Mouse (Mus musculus) layer of hippocampus, adult 6 months (tissue): ENCODE results near the gene Gm11037. TPM values are rescaled to one million over a fixed set of nuclear protein-coding genes. Genes with fewer than 3 reads are reported as not detected.

ENCODE experiments used
- long read RNA-seq, 2 experiments: library from polyadenylated mRNA; unstranded; transcript quantifications; one replicate each; pipeline ENCODE4 v2.0.0; 2019 to 2020
- polyA plus RNA-seq: library from polyadenylated mRNA; unstranded; fragments of <200 nt; fragmentation: Nextera tagmentation; gene quantifications from 2 replicates; pipeline ENCODE4 v1.2.3, GENCODE M21; 2021

Gene Gm11037
- polyA plus RNA-seq: not detected in 2 replicates
- long read RNA-seq, experiment 1: 0 reads
- long read RNA-seq, experiment 2: 0 reads

DNA sequence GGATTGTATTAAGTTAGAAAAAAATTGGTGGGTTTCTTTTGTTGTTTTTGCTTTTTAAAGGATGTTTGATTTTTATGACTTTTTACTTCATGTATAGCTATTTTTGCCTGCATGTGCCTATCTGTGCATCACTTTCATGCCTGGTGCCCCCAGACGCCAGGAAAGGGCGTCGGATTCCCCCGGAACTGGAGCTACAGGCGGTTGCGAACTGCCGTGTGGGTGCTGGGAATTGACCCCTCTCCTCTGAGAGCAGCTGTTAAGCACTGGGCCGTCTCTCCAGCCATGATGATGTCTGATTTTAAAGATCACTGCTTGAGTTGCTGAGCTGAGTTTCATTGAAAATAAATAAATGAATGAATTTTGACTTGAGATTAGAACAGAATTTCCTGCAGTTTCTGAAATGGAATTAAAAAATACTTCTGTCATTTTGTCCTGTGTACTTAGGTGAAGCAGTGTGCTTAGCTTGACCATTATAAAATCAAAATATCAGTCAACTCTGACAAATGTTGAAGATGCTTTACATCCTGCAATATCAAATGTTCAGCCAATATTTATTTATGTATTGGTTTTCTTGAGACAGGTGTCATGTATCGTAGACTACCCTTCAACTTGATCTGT is at the start of gene Gm11037:
Gene Gm11037, plus strand, starts transcription at position 568 of the 618 bp plus-strand sequence.

DNA sequence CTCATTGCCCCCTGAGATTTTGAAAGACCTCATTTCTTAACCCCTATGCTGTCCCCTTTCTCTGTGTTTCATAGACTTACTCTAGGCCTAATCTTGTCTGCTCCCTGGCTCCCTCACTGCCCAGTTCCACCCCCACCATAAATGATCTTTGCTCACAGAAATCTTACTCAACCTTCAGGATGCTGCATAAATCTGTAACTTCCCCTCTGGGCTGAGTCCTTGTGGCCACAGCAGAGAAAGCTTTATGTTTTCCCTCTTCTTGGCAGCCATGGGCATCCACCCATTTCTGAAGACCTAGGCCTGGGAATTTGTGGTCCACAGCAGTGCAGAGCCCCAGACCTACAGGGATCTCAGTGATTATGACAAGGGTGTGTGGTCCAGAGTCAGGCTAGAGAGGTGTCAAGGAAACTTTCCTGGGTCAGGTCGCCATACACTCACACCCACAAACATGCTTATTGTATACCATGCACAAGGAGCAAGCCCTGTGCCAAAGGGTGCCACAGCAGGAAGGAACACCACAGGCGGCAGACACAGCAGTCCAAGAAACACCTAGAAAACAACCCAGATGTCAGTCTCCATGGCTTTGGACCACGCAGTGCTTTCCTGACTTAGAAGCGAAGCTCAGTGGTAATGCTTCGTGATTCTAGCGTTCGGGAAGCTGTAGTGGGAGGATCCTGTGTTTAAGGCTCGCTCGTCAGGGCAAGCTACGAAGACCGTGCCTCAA is 46.5 kb upstream of the Gm11037 start, which contains the start of gene Siglec1:
Gene Siglec1, minus strand, starts transcription at position 99 of the 724 bp plus-strand sequence.

DNA sequence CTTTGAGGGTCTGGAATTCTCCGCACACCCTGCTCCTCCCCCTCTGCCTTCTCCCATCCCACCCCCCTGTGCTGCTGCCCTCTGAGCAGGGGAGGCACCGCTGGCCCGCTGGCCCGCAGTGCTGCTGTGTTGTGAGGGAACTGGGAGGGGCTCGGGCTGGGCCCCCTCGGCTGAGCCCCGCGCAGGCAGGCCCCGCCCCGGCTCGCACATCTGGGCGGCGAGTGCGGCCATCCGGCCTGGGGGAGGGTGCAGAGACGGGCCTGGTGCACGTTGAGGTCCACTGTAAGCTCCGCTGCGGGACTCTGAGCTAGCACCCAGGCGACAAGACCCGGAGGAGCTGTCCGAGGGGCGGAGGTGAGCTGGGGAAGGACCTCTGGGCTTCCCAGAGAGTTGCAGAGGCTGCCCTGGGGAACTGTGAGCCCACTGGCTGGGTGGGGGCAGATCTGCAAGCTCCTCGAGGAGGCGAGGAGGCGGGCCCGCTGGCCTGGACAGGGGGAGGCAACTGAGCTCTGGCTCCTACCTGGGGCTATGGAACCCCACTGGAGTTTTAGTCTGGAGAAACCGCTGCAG is 6.1 kb upstream of the Gm11037 start, which contains the start of gene Hspa12b:
Gene Hspa12b, plus strand, starts transcription at position 120 of the 570 bp plus-strand sequence.

DNA sequence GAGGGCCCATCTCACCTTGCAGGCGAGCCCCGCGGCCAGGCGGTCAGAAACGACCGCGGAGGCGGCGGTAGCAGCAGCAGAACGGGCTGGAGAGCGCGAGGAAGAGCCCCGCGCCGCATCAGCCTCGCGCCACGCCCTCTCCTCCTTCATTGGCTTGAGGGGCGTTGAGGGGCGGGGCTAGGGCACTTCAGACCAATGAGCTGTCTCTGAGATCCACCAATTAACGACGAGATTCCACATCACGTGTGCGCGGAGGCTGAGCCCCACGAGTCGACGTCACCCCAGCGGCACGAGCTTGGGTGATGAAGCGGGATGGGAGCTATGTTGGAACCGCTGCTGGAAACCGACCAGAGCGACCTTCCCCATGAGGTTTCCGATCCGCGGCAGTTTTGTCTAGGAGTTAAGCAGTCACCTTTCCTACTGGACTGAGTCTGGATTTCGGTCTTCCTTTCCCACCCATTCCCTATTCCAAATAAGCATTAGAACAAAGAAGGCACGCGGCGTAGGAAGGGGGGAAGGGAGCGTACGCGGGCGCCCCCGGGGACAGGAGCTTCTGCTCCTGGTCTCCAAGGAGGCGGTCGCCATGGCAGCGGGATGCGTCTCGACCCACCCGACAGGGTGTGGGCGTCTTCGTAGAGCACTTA is 26.8 kb downstream of the Gm11037 start, which contains the start of gene 1700037H04Rik:
Gene 1700037H04Rik, minus strand, starts transcription at position 144 of the 644 bp plus-strand sequence.

DNA sequence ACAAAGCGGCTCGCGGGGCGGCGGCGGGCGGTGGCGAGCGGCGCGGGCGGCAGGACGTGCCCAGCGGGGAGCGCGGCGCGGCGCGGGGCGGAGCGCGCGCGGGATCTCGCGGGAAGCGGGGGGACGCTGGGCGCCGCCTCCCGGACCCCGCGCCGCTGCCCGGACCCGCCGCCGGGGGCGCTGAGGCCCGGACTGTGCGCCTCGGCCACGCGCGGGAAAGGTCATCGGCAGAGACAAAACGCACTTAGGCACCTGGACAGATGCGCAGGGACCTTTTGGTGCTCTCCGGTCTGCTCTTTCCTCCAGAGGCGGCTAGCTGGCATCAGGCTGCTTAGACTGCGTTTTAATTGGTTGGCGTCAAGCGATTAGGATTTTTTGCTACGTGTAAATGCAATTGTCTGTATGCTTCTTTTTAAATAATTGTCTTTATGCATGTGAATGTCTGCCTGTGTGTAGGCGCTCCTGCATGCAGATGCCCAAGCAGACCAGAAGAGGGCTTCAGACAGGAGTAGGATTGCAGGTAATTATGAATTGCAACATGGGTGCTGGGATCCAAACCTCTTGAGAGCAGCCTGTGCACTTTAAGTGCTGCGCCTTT is 46.8 kb downstream of the Gm11037 start, which contains the start of gene Cenpb:
Gene Cenpb, minus strand, starts transcription at position 78 of the 598 bp plus-strand sequence.

Other genes with a start within 250 kb of the Gm11037 start
- 17.6 and 21.2 TPM in 2 replicates for gene 4930402H24Rik, start 227.1 kb upstream of the Gm11037 start, polyA plus RNA-seq
- 13.7 and 14.5 TPM in 2 replicates for gene Atrn, start 227.0 kb upstream of the Gm11037 start, polyA plus RNA-seq
- 139 and 167 TPM in 2 replicates for gene Gfra4, start 90.4 kb upstream of the Gm11037 start, polyA plus RNA-seq
- 0.24 and 0.29 TPM in 2 replicates for gene Adam33, start 69.7 kb upstream of the Gm11037 start, polyA plus RNA-seq
- 0.06 and 0.14 TPM in 2 replicates for gene Siglec1, start 46.7 kb upstream of the Gm11037 start, polyA plus RNA-seq
- gene Hspa12b, start 6.2 kb upstream of the Gm11037 start, polyA plus RNA-seq: 1.4 and 1.6 TPM in 2 replicates
- gene 1700037H04Rik, start 26.6 kb downstream of the Gm11037 start, polyA plus RNA-seq: 67.4 and 80.6 TPM in 2 replicates
- 3.7 and 4.1 TPM in 2 replicates for gene Cenpb, start 46.6 kb downstream of the Gm11037 start, polyA plus RNA-seq
- gene Cdc25b, start 53.5 kb downstream of the Gm11037 start, polyA plus RNA-seq: 3.6 TPM in 2 replicates
- gene Spef1, start 53.8 kb downstream of the Gm11037 start, polyA plus RNA-seq: 3.7 and 5.3 TPM in 2 replicates
- gene Ap5s1, start 73.6 kb downstream of the Gm11037 start, polyA plus RNA-seq: 33.1 and 34.1 TPM in 2 replicates
- gene Mavs, start 100.6 kb downstream of the Gm11037 start, polyA plus RNA-seq: 6.0 and 6.4 TPM in 2 replicates
- 9.5 and 10.0 TPM in 2 replicates for gene Pank2, start 129.0 kb downstream of the Gm11037 start, polyA plus RNA-seq
- 16.0 and 18.6 TPM in 2 replicates for gene Rnf24, start 219.4 kb downstream of the Gm11037 start, polyA plus RNA-seq